Mouse (Mus musculus): ENCODE results near the gene Ndrg3.
A peak's percentile ranks its signal among the peaks of the same experiment; 100 is the strongest.
"Not testable (repeated sequence)": the region's sequence is repeated elsewhere in the genome, so short reads cannot be mapped to it uniquely, and the experiment has no call there.

The Ndrg3 gene

DNA sequence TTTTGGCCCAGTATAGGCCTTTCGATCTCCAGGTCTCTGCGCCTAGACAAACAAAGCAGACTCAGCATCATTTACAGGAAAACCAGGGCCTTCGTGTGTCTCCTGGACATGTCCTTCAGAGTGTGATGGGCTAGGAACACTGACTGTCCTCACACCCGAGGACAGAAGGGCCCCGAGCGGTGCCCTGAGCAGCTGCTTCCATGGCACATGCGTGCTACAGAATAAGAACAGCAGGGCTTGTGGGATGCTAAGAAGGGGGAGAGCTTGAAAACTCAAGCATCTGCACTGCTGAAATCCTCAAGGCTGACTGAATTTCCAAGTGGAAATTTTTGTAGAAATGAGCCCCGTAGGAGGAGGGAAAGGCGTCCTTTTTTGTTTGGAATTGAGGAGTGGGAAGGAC, 94.8 kb downstream of the Ndrg3 start:
- no peak for DNase-seq

DNA sequence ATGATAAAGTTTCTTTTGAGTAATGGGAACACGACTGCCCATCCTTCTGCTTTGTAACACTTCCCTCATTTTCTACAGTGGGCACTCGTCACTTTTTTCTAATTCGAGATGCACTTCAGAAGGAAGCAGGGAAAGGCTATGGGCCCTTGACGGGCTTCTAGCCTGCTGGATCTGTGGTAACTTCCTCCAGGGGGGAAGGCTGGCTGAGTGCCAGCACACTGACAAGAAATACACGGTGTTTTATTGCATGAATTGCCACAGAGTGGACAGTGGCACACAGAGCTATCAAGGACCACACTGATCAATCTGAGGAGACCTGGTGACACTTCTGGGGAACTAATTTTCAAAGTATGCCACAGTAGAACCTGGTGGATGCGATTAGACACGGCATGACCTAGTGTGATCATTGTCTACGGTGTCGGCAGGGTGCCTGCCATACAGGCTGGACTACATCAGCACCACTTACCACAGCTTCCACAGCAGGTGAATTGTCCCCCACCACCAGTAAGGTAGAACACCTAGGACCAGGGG, 95.4 kb downstream of the Ndrg3 start:
- no peak for DNase-seq

DNA sequence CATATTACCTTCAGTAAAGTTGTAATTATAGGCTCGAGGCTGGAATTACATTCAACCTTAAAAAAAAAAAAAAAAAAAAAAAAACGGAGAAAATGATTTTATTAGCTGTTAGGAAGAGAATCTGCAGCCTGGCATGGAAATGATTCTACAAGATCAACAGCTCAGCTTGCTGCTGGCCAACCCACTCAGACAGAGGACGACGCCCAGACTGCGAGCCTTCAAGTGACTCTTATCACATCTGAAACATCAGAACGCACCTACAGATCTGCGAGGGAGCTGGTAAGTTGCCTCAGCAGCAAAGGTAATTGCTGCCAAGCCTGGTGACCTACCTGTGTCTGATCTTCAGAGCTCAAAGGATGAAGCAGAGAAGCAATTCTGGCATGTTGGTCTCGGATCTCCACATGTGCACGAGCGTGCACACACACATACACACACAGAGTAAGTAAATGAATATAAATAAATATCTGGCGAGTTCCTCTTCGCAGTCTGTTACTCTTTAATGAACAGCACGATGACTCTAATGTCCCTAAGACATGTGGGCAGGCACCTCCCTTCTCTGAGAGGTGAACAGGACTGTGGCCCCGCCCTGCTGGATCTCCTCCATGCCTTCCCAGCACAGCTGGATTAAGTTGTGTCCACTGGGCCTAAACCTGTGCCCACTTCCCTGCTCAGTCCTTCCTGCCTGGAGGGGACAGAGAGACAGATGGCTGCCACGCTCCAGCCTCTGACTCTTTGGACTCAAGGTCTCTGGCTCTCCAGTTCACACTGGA, 97.2 kb downstream of the Ndrg3 start:
- DNase-seq = no peak

- DNase-seq = no peak
These were observed 99.0 kb downstream of the Ndrg3 start for GRCm38 (mm10) chr2:156892821-156893220.

DNA sequence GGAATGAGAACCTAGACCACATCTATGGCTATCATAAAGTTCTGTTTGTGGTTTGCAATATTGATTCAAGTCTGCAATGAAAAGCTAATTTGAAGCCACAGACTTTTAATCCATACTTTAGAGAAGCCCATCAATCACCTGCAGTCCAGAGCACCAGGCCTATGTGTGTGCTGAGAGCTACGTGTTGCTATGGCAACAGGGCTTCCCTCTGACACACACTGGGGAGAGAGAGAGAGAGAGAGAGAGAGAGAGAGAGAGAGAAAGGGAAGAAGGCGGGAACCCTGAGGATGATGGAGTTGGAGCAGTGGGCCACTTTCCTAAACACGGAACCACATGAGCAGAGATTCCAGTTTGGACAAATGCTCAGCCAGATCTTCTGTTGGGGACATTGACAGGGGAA, 99.6 kb downstream of the Ndrg3 start:
- peak; percentile 49 for DNase-seq

- no peak for DNase-seq
These were observed 103.4 kb downstream of the Ndrg3 start for GRCm38 (mm10) chr2:156888490-156888889.

GRCm38 (mm10) chr2:156887017-156887416, 104.8 kb downstream of the Ndrg3 start, which contains the start of gene Sla2:
Gene Sla2, minus strand, starts transcription at chr2:156887192.
- DNase-seq = no peak

DNA sequence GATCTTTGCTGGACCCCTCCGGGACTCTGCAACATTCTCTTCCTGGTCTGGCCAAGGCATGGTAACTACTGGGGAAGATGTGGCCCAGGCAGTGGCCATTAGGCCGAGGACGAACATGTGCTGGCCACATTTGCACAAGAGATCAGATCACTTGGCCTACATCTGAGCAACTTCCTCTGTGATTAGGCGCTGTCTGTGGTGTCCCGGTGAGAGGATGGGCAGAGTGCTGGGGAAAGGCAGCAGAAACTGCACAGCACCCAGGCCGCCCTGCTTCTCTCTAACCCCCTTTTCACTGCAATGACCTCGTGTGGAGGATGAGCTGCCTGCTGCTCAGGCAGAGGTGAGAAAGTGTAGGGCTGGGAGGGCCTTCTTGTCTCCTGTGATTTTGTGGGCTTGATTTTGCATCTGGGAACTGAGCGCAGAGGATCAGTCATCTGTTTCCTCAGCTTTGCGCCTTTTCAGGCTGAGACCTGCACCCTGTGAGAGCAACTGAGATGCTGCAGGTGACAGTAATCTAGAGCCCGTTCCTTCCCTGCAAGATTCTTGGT, 105.7 kb downstream of the Ndrg3 start:
- no peak for DNase-seq

DNA sequence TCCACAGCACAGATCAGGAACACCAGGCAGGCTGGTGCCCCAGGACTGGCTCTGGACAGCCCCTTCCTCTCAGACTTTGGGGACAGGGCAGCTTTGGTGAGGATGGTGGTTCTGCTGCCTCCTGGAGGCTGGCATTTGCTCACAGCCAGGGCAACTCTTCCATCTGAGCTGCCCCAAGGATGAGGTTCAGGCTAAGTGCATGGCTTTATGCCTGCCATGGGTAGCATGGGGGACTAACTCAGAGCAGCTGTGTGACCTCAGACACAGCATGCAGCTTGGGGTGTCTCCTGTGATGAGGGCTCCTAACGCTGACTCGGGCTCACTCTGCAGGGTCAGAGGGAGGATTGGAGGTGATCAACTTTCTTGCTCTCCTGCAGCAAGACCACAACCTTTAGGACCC, 106.2 kb downstream of the Ndrg3 start:
- not testable (repeated sequence) for DNase-seq

GRCm38 (mm10) chr2:156884396-156885211, 107.3 kb downstream of the Ndrg3 start:
- no peak for DNase-seq

DNA sequence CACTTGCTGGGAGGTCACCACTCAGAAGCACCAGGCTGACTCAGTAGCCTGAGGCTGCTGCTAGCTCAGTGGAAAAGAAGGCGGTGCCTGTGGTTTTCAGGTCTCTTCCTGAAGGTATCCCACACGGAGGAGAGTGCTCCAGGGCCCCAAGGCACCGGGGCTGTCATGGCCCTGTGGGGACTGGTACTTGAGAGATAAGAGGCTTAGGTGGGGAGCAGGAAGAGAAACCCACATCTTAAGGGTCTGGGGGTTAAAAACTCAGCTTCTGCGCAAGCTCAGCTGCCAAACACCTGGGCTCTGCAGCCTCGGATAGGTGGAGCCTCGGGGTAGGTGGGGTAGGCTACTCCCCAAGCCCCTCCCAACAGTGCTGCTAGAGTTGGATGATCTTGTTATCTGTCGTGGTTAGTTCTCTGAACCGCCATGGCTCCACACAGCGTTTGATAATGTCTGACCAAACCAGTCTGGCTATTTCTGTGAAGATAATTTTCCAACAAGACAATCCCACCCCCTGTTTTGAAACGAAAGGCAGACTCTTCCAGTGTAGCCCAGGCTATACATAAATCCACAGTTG, 109.3 kb downstream of the Ndrg3 start:
- no peak for DNase-seq

GRCm38 (mm10) chr2:156879541-156879940, 112.3 kb downstream of the Ndrg3 start:
- DNase-seq = no peak

DNA sequence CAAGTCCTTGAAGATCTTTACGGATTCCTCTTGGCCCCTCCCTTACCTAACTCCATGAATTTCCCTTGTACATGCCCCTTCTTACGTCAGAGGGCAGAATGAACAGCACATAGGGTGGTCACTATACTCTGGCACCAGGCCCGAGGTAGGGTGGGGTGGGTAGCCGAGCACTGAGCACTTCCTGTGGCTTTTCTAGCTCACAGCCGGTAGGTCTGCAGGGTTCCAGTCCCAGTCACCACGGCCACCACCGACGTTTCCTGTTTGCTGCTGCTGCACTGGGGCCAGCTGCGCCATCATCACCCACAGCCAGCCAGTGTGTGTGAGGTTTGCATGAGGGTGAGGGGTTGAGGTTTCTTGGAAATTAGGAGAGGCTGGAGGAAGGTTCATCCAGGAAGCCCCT, 114.1 kb downstream of the Ndrg3 start:
- no peak for DNase-seq

Measured in retina, postnatal 1 day (tissue).